Mouse (Mus musculus) gastrocnemius, postnatal 10 days (tissue): Measurements from ENCODE around the gene Hoxa3. TPM values are rescaled to one million over a fixed set of nuclear protein-coding genes. Genes with fewer than 3 reads are reported as not detected.
A peak's percentile ranks its signal among the peaks of the same experiment; 100 is the strongest.

Experiments used
- DNase-seq: peaks from one replicate; pipeline ENCODE4 v3.0.0; 2021; ENCODE audit warnings: mixed read lengths
- total RNA-seq, 2 experiments: library from RNA; stranded (reverse); gene quantifications; 2 replicates each; pipeline ENCODE4 v1.2.3; 2021

Hoxa3 gene
- total RNA-seq, 2 experiments from 2014 or later = 2.0 to 5.0 TPM

GRCm38 (mm10) chr6:52219234-52219942 is 6.3 kb upstream of the Hoxa3 start:
- DNase-seq = no peak

GRCm38 (mm10) chr6:52218643-52219215 is 5.6 kb upstream of the Hoxa3 start:
- DNase-seq = no peak

GRCm38 (mm10) chr6:52217895-52218642 is 4.9 kb upstream of the Hoxa3 start:
- DNase-seq = no peak

- DNase-seq = peak; percentile 84
Observed at GRCm38 (mm10) chr6:52217459-52217768, 4.3 kb upstream of the Hoxa3 start.

GRCm38 (mm10) chr6:52216691-52217458 is 3.7 kb upstream of the Hoxa3 start:
- peak; percentile 47 for DNase-seq

GRCm38 (mm10) chr6:52215771-52216535 is 2.8 kb upstream of the Hoxa3 start:
- peak; percentile 9 for DNase-seq

- no peak for DNase-seq
Observed at GRCm38 (mm10) chr6:52215070-52215469, 1.9 kb upstream of the Hoxa3 start.

- no peak for DNase-seq
Observed at GRCm38 (mm10) chr6:52214271-52214670, 1.1 kb upstream of the Hoxa3 start.

GRCm38 (mm10) chr6:52212556-52213118 is 499 bp downstream of the Hoxa3 start:
- no peak for DNase-seq

- no peak for DNase-seq
Observed at GRCm38 (mm10) chr6:52211961-52212360, 1.2 kb downstream of the Hoxa3 start.

GRCm38 (mm10) chr6:52211170-52211935 is 1.8 kb downstream of the Hoxa3 start:
- peak; percentile 88 for DNase-seq

- no peak for DNase-seq
Observed at GRCm38 (mm10) chr6:52209685-52210046, 3.5 kb downstream of the Hoxa3 start.

- no peak for DNase-seq
Observed at GRCm38 (mm10) chr6:52208868-52209684, 4.1 kb downstream of the Hoxa3 start.

- peak; percentile 66 for DNase-seq
Observed at GRCm38 (mm10) chr6:52208072-52208867, 4.9 kb downstream of the Hoxa3 start, which contains the start of gene Hoxa6. TSS of gene Hoxa6 (minus strand) at chr6:52208722.

GRCm38 (mm10) chr6:52207684-52207976 is 5.5 kb downstream of the Hoxa3 start:
- no peak for DNase-seq

GRCm38 (mm10) chr6:52206882-52207683 is 6.1 kb downstream of the Hoxa3 start:
- no peak for DNase-seq

GRCm38 (mm10) chr6:52205638-52206621 is 7.2 kb downstream of the Hoxa3 start:
- DNase-seq = no peak
